Mouse (Mus musculus) C2C12 (cell line): ENCODE measurements around the gene Mib2.

ENCODE experiments used
- CEBPB ChIP-seq: IDR thresholded peaks from one replicate; pipeline ENCODE4 v1.6.1; 2011; ENCODE audit warnings: low read depth, mild to moderate bottlenecking, control low read depth, moderate library complexity
- CTCF ChIP-seq: IDR thresholded peaks from one replicate; pipeline ENCODE4 v1.5.1; 2011; ENCODE audit not compliant: control insufficient read depth, insufficient read depth, insufficient read length
- MAX ChIP-seq: IDR thresholded peaks from one replicate; pipeline ENCODE4 v1.6.1; 2011; ENCODE audit warnings: mild to moderate bottlenecking, control low read depth
- MYOD1 ChIP-seq: IDR thresholded peaks from one replicate; pipeline ENCODE4 v1.6.1; 2011; ENCODE audit warnings: low read depth; ENCODE audit not compliant: control insufficient read depth, insufficient read length
- MYOG ChIP-seq: IDR thresholded peaks from one replicate; pipeline ENCODE4 v1.6.1; 2011; ENCODE audit not compliant: control insufficient read depth, insufficient read length; ENCODE audit errors: extremely low read depth
- USF1 ChIP-seq: IDR thresholded peaks from one replicate; pipeline ENCODE4 v1.6.1; 2011; ENCODE audit warnings: low read depth, mild to moderate bottlenecking, control low read depth, moderate library complexity

DNA sequence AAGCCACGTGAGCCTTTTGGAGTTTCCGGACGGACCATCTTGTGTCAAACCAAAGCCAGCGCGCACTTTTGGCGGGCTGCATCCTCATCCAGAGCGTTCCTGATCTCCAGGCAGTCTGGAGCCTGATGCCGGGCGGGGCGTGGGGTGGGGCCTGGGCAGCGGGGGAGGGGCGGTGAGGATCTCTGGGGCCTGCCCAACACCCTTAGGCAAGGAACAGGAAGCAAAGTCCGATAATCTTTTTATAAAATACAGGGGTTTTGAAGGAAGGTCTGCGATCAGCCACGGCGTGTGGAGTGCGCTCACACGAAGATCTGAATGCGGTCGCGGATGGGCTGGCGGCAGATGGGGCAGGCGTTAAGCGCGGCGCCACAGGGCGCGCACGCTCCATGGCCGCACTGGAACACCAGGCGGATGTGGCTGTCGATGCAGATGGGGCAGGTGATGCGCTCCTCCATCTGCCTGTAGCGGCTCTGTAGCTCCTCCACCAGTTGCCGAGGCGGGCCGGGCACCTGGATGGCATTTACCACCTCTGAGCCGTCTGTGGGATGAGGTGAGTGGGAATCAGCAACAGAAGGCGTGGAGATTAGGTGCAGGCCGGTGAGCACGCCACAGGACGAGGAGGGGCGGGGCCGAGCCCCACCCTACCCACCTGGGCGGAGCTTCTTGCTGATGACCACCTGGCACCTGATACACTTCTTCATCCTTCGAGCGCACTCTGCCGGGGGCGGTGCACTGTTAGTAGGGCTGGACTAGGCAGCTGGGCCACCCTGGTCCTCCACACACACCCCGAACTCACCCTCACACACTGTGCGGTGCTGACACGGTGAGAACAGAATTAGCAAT lies 14.3 kb downstream of the Mib2 start:
- no peak for TF ChIP-seq CTCF
- no peak for TF ChIP-seq MYOG
- no peak for TF ChIP-seq USF1
- no peak for TF ChIP-seq CEBPB
- TF ChIP-seq MAX: peak; percentile 43
- no peak for TF ChIP-seq MYOD1
